Mouse (Mus musculus) olfactory bulb, adult 2 months (tissue): Measurements from ENCODE around the gene Prdm15. TPM values are rescaled to one million over a fixed set of nuclear protein-coding genes. Genes with fewer than 3 reads are reported as not detected.

Experiments
- H3K27ac ChIP-seq: fragments of 200-500 bp; 2 replicates; pipeline ENCODE4 v1.5.1; 2012; ENCODE audit warnings: low read depth, low read length; ENCODE audit not compliant: insufficient read depth
- H3K4me1 ChIP-seq: fragments of 200-500 bp; 2 replicates; pipeline ENCODE4 v1.6.1; 2012; ENCODE audit warnings: low read length; ENCODE audit not compliant: control insufficient read depth, insufficient read depth
- H3K4me3 ChIP-seq: fragments of 200-500 bp; 2 replicates; pipeline ENCODE4 v1.5.1; 2012; ENCODE audit warnings: mild to moderate bottlenecking, low read depth, low read length, moderate library complexity; ENCODE audit not compliant: insufficient read depth
- CTCF ChIP-seq: fragments of 200-500 bp; IDR thresholded peaks from 2 replicates; pipeline ENCODE4 v1.5.1; 2012; ENCODE audit warnings: low read depth, mild to moderate bottlenecking, low read length, moderate library complexity; ENCODE audit not compliant: insufficient read depth
- POLR2A ChIP-seq: fragments of 200-500 bp; IDR thresholded peaks from 2 replicates; pipeline ENCODE4 v1.6.1; 2012; ENCODE audit warnings: mild to moderate bottlenecking, low read depth, low read length, moderate library complexity; ENCODE audit not compliant: insufficient read depth
- WGBS: fragments of 180-500 bp; shearing (Covaris S2); methylation state at CpG from one replicate; pipeline ENCODE4 v1.1.7; 2018; 5-methylcytosine and 5-hydroxymethylcytosine counted together
- polyA plus RNA-seq: library from polyadenylated mRNA; stranded (reverse); fragments of >200 nt; gene quantifications from 2 replicates; pipeline ENCODE4 v1.2.4, GENCODE M21; 2012; ENCODE audit warnings: low replicate concordance; ENCODE audit not compliant: missing spikeins, insufficient read depth, insufficient read length

The Prdm15 gene
- polyA plus RNA-seq, 1 experiment: not detected

GRCm38 (mm10) chr16:97759681-97760080 is 92.0 kb downstream of the Prdm15 start:
- WGBS: 80% methylated on average over 3 of the region's 3 CpGs
- Histone ChIP-seq H3K4me1 (peaks cover 11% of the 10 kb centered on the region), H3K4me3 (no peak overlapping the region), H3K27ac (no peak overlapping the region)
- TF ChIP-seq POLR2A: no peak
- TF ChIP-seq CTCF: no peak

DNA sequence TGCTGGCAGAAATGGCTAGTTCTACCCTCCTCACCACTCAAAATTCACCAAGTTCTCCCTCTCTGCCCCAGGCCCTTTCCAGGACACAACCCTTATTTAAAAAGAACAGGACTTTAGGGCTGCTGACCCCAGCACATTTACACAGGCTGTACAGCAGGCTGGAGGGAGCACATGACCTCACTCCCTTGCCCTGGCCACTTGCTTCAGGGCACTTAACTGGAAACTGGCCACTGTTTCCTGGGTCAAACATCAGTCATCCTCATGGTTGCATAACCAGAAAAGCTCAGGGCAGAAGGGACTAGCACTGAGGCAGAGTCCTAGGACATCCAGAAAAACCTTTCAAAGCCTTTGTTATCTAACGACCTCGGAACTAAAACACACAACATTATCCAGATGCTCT is 93.4 kb downstream of the Prdm15 start:
- H3K4me3 ChIP-seq: no peak overlapping the region
- no peak overlapping the region for H3K27ac ChIP-seq
- TF ChIP-seq POLR2A (no peak), CTCF (no peak)
- 91% methylated on average over 2 of the region's 2 CpGs for WGBS
- H3K4me1 ChIP-seq: peaks cover 6% of the 10 kb centered on the region

DNA sequence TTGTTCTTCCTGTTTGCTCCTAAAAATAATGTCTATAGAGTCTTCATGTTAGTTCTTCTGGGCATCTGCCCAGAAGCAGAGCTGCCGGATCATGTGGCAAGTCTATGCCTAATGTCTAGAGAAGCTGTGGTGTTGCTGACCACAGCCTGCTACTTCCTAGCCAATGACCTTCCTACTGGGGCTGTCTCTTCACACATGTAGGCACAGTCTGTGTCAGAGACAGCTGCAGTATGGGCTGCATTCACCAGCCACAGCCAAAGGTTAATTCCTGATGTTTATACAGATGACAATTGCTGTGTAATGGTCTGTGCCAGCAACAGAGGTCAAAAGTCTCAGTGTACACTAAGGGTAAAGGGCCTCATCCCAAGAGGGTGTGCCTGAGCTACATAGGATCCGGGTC is 95.2 kb downstream of the Prdm15 start:
- WGBS: 86% methylated on average over 2 of the region's 2 CpGs
- Histone ChIP-seq H3K27ac (no peak overlapping the region), H3K4me3 (no peak overlapping the region), H3K4me1 (no peaks in the 10 kb centered on the region)
- TF ChIP-seq POLR2A: no peak
- no peak for TF ChIP-seq CTCF

DNA sequence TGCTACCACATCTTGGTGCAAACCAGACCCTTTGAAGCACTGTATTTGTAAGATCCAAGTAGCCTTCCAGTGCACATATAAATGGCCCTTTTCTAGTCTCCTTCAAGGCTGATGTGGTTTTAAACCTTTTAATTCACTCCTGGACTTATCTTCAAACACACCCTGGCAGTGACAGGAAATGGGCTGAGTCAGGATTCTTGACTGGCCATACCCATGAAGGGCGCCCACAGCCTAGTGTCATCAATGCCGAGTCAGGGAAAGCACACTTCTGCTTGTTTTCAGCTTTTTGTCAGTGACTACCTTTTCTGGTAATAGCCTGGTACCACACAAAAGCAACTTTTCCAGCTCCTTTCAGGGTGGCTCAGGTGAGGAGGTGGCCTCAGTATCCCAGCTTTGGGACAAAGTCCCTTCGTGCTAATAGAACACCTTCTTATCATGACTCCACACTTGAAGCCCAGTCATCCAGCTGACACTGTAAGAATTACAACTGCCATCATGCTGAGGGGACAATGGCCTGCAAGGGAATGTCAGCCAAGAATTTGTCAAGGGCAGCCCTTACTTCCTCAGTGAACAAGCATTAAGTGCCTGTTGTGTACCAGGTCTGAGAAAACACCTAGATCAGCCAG is 99.2 kb downstream of the Prdm15 start:
- H3K4me1 ChIP-seq: no peaks in the 10 kb centered on the region
- WGBS: 93% methylated on average over 3 of the region's 3 CpGs
- TF ChIP-seq CTCF: no peak
- H3K27ac ChIP-seq: no peak overlapping the region
- no peak overlapping the region for H3K4me3 ChIP-seq

DNA sequence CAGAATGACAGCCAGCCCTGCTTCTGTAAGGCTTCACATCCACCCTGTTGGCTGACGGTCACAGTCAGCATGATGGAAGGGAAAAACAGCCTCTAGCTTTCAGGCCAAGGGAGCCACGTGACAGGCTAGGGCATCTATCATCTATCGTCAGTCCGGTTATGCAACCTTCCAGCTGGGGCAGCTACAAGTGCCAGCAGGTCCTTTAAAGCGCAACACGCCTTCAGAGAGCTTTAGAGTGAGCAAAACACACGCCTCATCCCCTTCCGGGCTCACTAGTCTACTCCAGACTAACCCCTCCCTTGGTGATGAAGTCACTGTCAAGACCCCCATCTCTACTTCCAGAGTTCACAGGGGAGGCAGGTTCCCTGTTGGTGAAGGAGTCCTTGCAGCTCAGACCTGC is 99.8 kb downstream of the Prdm15 start:
- 78% methylated on average over 8 of the region's 8 CpGs for WGBS
- H3K4me1 ChIP-seq: no peaks in the 10 kb centered on the region
- TF ChIP-seq POLR2A (no peak), CTCF (no peak)
- H3K4me3 ChIP-seq: no peak overlapping the region
- no peak overlapping the region for H3K27ac ChIP-seq

- TF ChIP-seq CTCF (no peak), POLR2A (no peak)
- 95% methylated on average over 6 of the region's 6 CpGs for WGBS
- Histone ChIP-seq H3K27ac (no peak overlapping the region), H3K4me1 (no peaks in the 10 kb centered on the region), H3K4me3 (no peak overlapping the region)
Measured at GRCm38 (mm10) chr16:97748421-97748820, 103.2 kb downstream of the Prdm15 start.

Other genes with a start within 250 kb of the Prdm15 start
- gene Tmprss2, start 240.7 kb downstream of the Prdm15 start, polyA plus RNA-seq: not detected in 2 replicates
- gene Ripk4, start 88.1 kb downstream of the Prdm15 start, polyA plus RNA-seq: not detected in 2 replicates
- not detected in 2 replicates for gene C2cd2, start 110.7 kb upstream of the Prdm15 start, polyA plus RNA-seq
- gene Zbtb21, start 110.8 kb upstream of the Prdm15 start, polyA plus RNA-seq: not detected in 2 replicates
- not detected in 2 replicates for gene B230307C23Rik, start 145.5 kb upstream of the Prdm15 start, polyA plus RNA-seq
- gene A630089N07Rik, start 230.6 kb upstream of the Prdm15 start, polyA plus RNA-seq: not detected in 2 replicates